In the genomic region with DNA sequence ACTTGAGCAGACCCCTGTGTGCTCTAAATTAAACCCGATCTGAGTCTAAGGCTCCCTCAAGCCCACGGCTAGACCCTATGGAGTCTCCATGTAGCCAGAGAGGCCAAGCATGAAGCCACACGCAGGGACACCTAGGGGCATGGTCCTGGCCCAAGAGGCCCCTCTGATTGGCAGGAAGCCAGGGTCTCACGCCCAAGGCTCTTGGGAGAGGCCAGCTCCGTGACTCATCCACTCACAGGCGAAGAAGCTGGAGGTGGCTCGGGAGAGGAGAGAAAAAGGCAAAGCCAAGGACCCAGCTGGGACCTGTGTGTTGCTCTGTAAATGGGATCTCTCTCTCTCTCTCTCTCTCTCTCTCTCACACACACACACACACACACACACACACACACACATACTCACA, we compare ENCODE assay signal across 8 mouse cellular contexts. TPM values are rescaled to one million over a fixed set of nuclear protein-coding genes. Genes with fewer than 3 reads are reported as not detected.
DNase-seq lines count a peak whose midpoint lies in the region; ATAC-seq and TF ChIP-seq lines count a peak whose summit lies in the region.

No protein-coding gene starts in this region.

- H3K27me3 ChIP-seq in embryonic facial prominence, embryonic 14.5 days (replicated peaks; ENCODE audit: control insufficient read depth, insufficient read depth, low read length) = no peaks in the 10 kb centered on the region
- no peaks in the 10 kb centered on the region for H3K27me3 ChIP-seq in hindbrain, embryonic 15.5 days
- H3K27me3 ChIP-seq in midbrain, postnatal 0 days (ENCODE audit: insufficient read depth, low read length) = no peaks in the 10 kb centered on the region

- no peaks in the 10 kb centered on the region for H3K9me3 ChIP-seq in embryonic facial prominence, embryonic 14.5 days (ENCODE audit: control insufficient read depth, low read length)
- no peaks in the 10 kb centered on the region for H3K9me3 ChIP-seq in hindbrain, embryonic 15.5 days
- H3K9me3 ChIP-seq in midbrain, postnatal 0 days (ENCODE audit: low read length) = no peaks in the 10 kb centered on the region

- H3K27ac ChIP-seq in embryonic facial prominence, embryonic 14.5 days (replicated peaks; ENCODE audit: low read depth, low read length) = peak overlapping the region; percentile 83
- peak overlapping the region; percentile 82 for H3K27ac ChIP-seq in hindbrain, embryonic 15.5 days (replicated peaks)
- peak overlapping the region; percentile 69 for H3K27ac ChIP-seq in midbrain, postnatal 0 days (ENCODE audit: low read depth, low read length)

- no peaks in the 10 kb centered on the region for H3K36me3 ChIP-seq in embryonic facial prominence, embryonic 14.5 days (ENCODE audit: control insufficient read depth, insufficient read depth, low read length)
- H3K36me3 ChIP-seq in hindbrain, embryonic 15.5 days = no peaks in the 10 kb centered on the region
- no peaks in the 10 kb centered on the region for H3K36me3 ChIP-seq in midbrain, postnatal 0 days (ENCODE audit: insufficient read depth, low read length)

- 30% methylated on average over 7 of the region's 7 CpGs for WGBS in embryonic facial prominence, embryonic 14.5 days
- 26% methylated on average over 7 of the region's 7 CpGs for WGBS in hindbrain, embryonic 15.5 days
- WGBS in midbrain, postnatal 0 days = 23% methylated on average over 7 of the region's 7 CpGs

- no peak overlapping the region for H3K4me3 ChIP-seq in embryonic facial prominence, embryonic 14.5 days (ENCODE audit: low read depth, low read length)
- no peak overlapping the region for H3K4me3 ChIP-seq in hindbrain, embryonic 15.5 days
- H3K4me3 ChIP-seq in midbrain, postnatal 0 days (ENCODE audit: low read depth, low read length) = no peak overlapping the region

- peaks cover 60% of the 10 kb centered on the region for H3K4me1 ChIP-seq in embryonic facial prominence, embryonic 14.5 days (ENCODE audit: control insufficient read depth, insufficient read depth, low read length)
- peaks cover 95% of the 10 kb centered on the region for H3K4me1 ChIP-seq in hindbrain, embryonic 15.5 days (replicated peaks)
- peaks cover 37% of the 10 kb centered on the region for H3K4me1 ChIP-seq in midbrain, postnatal 0 days (ENCODE audit: insufficient read depth, low read length)

- peak; percentile 55 for DNase-seq in ovary, postnatal 36 days (ENCODE audit: low spot score)
- DNase-seq in ovary, postnatal 14 days (ENCODE audit: low spot score) = no peak
- DNase-seq in embryonic facial prominence, embryonic 14.5 days (ENCODE audit: low spot score) = peak; percentile 39
- no peak for DNase-seq in midbrain, postnatal 0 days (ENCODE audit: low spot score)
- DNase-seq in spleen, postnatal 10 days (ENCODE audit: low spot score in 2 of 2) = no peak
- no peak for DNase-seq in spleen, postnatal 14 days (ENCODE audit: low spot score in 2 of 2)
- DNase-seq in right cerebral cortex, postnatal 4 days = no peak

- H3K9ac ChIP-seq in embryonic facial prominence, embryonic 14.5 days (ENCODE audit: low read depth, low read length) = 0 out of 2 replicates have a peak overlapping the region, but pooled peaks have one; percentile 44
- no peak overlapping the region for H3K9ac ChIP-seq in hindbrain, embryonic 15.5 days
- no peak overlapping the region for H3K9ac ChIP-seq in midbrain, postnatal 0 days (replicated peaks; ENCODE audit: low read length, poor library complexity, severe bottlenecking)

- 0 out of 2 replicates have a peak overlapping the region, but pooled peaks have one; percentile 5 for H3K4me2 ChIP-seq in embryonic facial prominence, embryonic 14.5 days (ENCODE audit: low read depth, low read length)
- 0 out of 2 replicates have a peak overlapping the region, but pooled peaks have one; percentile 10 for H3K4me2 ChIP-seq in hindbrain, embryonic 15.5 days
- H3K4me2 ChIP-seq in midbrain, postnatal 0 days (ENCODE audit: low read depth, low read length, poor library complexity, severe bottlenecking) = no peak overlapping the region

- no peak for TF ChIP-seq CTCF in midbrain, postnatal 0 days (IDR thresholded peaks at IDR 0.05)

- peak; percentile 9; the same call in 1 of the 2 replicates for ATAC-seq in embryonic facial prominence, embryonic 14.5 days (ENCODE audit: low read depth)
- 0 out of 2 replicates have a peak, but pooled peaks have one; percentile 27 for ATAC-seq in hindbrain, embryonic 15.5 days (ENCODE audit: low FRiP score, low read depth)
- ATAC-seq in midbrain, postnatal 0 days (ENCODE audit: low FRiP score) = no peak; the same call in 1 of the 2 replicates

RNA-seq across cellular contexts. Expression of gene Ncor2, which starts 44.6 kb away (rescaled TPM):
- 34.9 and 37.3 TPM in 2 replicates for polyA plus RNA-seq in embryonic facial prominence, embryonic 14.5 days (2014; fragmentation: Nextera tagmentation; extraction: Ambion mirVana)
- polyA plus RNA-seq in hindbrain, embryonic 15.5 days (2015; fragmentation: Nextera tagmentation; extraction: Ambion mirVana) = 26.3 and 28.7 TPM in 2 replicates
- 22.8 and 37.8 TPM in 2 replicates for total RNA-seq in midbrain, postnatal 0 days (2014; rRNA removed)
- polyA plus RNA-seq in midbrain, postnatal 0 days (2015; fragmentation: Nextera tagmentation; extraction: Ambion mirVana) = 15.5 and 17.8 TPM in 2 replicates

Comparison
In these comparisons a context has a peak if more than half of its experiments do, and no peak if none do; other contexts are left out.
1. DNase-seq: peak in ovary, postnatal 36 days (single experiment) and embryonic facial prominence, embryonic 14.5 days (single experiment); none in ovary, postnatal 14 days (single experiment), midbrain, postnatal 0 days (single experiment), spleen, postnatal 10 days (0 of 2), spleen, postnatal 14 days (0 of 2) and right cerebral cortex, postnatal 4 days (single experiment).
2. Peak in every context shown above with its lines, with median percentiles within 50 percentile points of each other: H3K27ac ChIP-seq.